Mouse (Mus musculus) hindbrain, embryonic 12.5 days (tissue): Measurements from ENCODE around the gene Smad9. TPM values are rescaled to one million over a fixed set of nuclear protein-coding genes. Genes with fewer than 3 reads are reported as not detected.

Experiments
- ATAC-seq: fragments of 200-750 bp; cut with Nextera tagmentation; 2 replicates; pipeline ENCODE4 v1.8.0; 2017; ENCODE audit warnings: moderate TSS enrichment; ENCODE audit not compliant: low FRiP score
- H3K27ac ChIP-seq: fragments of 300-500 bp; sonication (generic); 2 replicates; pipeline ENCODE4 v1.5.1; 2016; ENCODE audit warnings: mild to moderate bottlenecking
- H3K27me3 ChIP-seq: fragments of 300-500 bp; sonication (generic); 2 replicates; pipeline ENCODE4 v1.6.1; 2016; ENCODE audit warnings: mild to moderate bottlenecking
- H3K36me3 ChIP-seq: fragments of 300-500 bp; sonication (generic); 2 replicates; pipeline ENCODE4 v1.6.1; 2016; ENCODE audit warnings: mild to moderate bottlenecking
- H3K4me1 ChIP-seq: fragments of 300-500 bp; sonication (generic); 2 replicates; pipeline ENCODE4 v1.6.1; 2016
- H3K4me2 ChIP-seq: fragments of 300-500 bp; sonication (generic); replicated peaks from 2 replicates; pipeline ENCODE4 v1.6.1; 2016; ENCODE audit warnings: mild to moderate bottlenecking
- H3K4me3 ChIP-seq: fragments of 300-500 bp; sonication (generic); 2 replicates; pipeline ENCODE4 v1.5.1; 2016; ENCODE audit warnings: mild to moderate bottlenecking
- H3K9ac ChIP-seq: fragments of 300-500 bp; sonication (generic); 2 replicates; pipeline ENCODE4 v1.6.1; 2016; ENCODE audit warnings: mild to moderate bottlenecking, moderate library complexity
- H3K9me3 ChIP-seq: fragments of 300-500 bp; sonication (generic); replicated peaks from 2 replicates; pipeline ENCODE4 v1.6.1; 2016; ENCODE audit warnings: mild to moderate bottlenecking
- WGBS: fragments of 180-500 bp; shearing (Covaris S2); methylation state at CpG from one replicate; pipeline ENCODE4 v1.1.7; 2016; 5-methylcytosine and 5-hydroxymethylcytosine counted together
- polyA plus RNA-seq: library from polyadenylated mRNA; unstranded; fragments of >200 nt; fragmentation: Nextera tagmentation; extraction: Ambion mirVana; gene quantifications from 2 replicates; pipeline ENCODE4 v1.2.1, GENCODE M21; 2016

The Smad9 gene
- polyA plus RNA-seq, 1 experiment from 2014 or later = 0.66 TPM

DNA sequence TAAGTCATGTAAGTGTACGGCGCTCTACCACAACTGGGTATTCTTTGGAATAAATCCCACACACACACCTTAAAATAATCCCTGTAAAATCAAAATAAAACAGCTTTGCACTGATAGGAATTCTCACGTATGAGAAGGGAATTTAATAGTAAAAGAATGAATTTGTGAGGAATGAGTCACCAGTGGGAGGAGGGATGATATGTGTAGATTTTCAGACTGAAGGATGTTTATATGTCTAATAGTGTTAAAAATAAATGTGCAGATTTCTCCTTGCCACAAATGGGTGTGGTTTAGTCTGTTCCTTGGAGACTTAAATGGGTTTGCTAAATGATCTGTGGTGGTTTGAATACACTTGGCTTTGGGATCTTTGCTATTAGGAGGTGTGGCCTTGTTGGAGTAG, 77.1 kb downstream of the Smad9 start:
- 82% methylated on average over 3 of the region's 3 CpGs for WGBS
- no peak overlapping the region for H3K27ac ChIP-seq
- ATAC-seq = no peak
- H3K4me1 ChIP-seq = no peaks in the 10 kb centered on the region
- no peak overlapping the region for H3K9ac ChIP-seq
- H3K36me3 ChIP-seq = no peaks in the 10 kb centered on the region
- H3K27me3 ChIP-seq = no peaks in the 10 kb centered on the region
- H3K4me3 ChIP-seq = no peak overlapping the region
- no peak overlapping the region for H3K4me2 ChIP-seq
- H3K9me3 ChIP-seq = no peaks in the 10 kb centered on the region

DNA sequence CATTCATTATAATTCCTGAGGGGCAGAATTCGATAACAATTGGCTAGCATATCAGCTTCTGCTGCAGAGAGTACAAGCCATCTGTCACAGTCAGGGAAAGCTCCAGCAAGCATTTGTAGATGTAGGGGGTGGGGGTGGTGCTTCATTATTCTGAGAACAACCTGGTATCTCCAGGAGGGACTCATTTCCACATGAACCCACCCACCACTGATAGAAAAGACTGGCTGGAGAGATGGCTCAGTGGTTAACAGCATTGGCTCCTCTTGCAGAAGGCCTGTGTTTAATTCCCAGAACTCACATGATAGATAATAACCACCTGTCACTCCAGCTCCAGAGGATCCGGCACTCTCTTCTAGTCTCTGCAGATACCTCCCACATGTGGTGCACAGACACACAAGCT, 80.0 kb downstream of the Smad9 start:
- Histone ChIP-seq H3K9ac (no peak overlapping the region), H3K27ac (no peak overlapping the region), H3K4me2 (no peak overlapping the region), H3K36me3 (no peaks in the 10 kb centered on the region), H3K27me3 (no peaks in the 10 kb centered on the region), H3K4me1 (no peaks in the 10 kb centered on the region), H3K4me3 (no peak overlapping the region), H3K9me3 (no peaks in the 10 kb centered on the region)
- 45% methylated on average over 2 of the region's 2 CpGs for WGBS
- no peak for ATAC-seq

Other genes with a start within 250 kb of the Smad9 start
- 117 and 124 TPM in 2 replicates for gene Supt20, start 62.8 kb upstream of the Smad9 start, polyA plus RNA-seq
- gene Gm21958, start 41.2 kb upstream of the Smad9 start, polyA plus RNA-seq = 2.0 TPM in 1 of 2 replicates, not detected in the other
- gene Exosc8, start 20.2 kb upstream of the Smad9 start, polyA plus RNA-seq = 89.6 and 89.8 TPM in 2 replicates
- 46.1 and 46.6 TPM in 2 replicates for gene Alg5, start 20.0 kb upstream of the Smad9 start, polyA plus RNA-seq
- gene Rfxap, start 52.2 kb downstream of the Smad9 start, polyA plus RNA-seq = 67.9 and 69.0 TPM in 2 replicates
- 0.67 and 0.73 TPM in 2 replicates for gene Sertm1, start 160.3 kb downstream of the Smad9 start, polyA plus RNA-seq